Mouse (Mus musculus): ENCODE results near the gene Myocd.

Gene Myocd

DNA sequence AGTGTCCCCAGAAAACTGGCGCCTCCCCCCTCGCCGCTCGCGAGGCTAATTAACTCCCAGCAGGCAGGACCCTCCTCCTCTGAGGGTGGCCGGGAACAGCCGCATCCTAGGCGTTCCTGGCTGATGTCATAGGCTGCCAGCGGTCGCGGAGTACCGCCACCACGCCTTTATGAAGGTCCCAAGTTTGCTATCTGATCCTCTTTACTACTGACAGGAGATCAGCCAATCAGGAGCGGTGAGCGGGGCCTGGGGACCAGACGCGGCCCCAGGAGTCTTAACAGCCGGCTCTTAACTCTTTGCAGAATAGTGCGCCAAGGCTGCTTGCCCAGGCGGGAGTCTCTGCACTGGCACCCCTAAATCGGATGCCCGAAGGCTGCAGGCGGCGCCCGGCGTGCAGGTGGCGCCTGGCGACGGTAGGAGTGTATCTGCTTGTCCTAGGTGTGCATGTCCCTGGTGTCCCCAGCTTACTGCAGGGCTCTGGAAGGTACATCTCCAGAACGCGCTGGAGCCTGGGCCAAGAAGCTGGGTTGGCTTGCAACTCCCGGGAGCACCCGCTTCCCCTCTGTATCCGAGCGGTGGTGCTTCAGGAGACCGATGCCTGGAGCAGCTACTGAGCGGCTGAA is at the start of gene Myocd:
TSS of gene Myocd (minus strand) at position 139 of the 623 bp plus-strand sequence.
- no peak for DNase-seq (ENCODE audit: low spot score in 2 of 2)

DNA sequence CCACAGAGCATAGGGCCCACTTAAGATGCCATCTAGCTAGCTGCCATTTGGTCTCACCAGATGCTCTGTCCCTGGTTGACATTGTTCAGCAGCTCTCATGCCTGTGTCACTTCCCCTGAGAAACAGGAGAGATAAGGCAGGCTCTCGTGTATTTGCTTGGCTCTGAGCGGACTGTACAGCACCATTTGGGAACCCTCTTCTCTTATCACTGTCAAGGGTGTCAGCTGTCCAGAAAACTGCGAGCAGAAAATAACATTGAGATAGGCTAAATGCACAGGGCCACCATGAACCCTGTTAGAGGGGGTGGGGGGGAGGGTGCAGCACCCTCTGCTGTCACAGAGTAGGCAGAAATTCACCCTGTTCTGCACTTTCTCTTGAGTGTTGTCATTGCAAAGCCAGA is 34.0 kb upstream of the Myocd start:
- no peak for DNase-seq (ENCODE audit: low spot score in 2 of 2)

DNA sequence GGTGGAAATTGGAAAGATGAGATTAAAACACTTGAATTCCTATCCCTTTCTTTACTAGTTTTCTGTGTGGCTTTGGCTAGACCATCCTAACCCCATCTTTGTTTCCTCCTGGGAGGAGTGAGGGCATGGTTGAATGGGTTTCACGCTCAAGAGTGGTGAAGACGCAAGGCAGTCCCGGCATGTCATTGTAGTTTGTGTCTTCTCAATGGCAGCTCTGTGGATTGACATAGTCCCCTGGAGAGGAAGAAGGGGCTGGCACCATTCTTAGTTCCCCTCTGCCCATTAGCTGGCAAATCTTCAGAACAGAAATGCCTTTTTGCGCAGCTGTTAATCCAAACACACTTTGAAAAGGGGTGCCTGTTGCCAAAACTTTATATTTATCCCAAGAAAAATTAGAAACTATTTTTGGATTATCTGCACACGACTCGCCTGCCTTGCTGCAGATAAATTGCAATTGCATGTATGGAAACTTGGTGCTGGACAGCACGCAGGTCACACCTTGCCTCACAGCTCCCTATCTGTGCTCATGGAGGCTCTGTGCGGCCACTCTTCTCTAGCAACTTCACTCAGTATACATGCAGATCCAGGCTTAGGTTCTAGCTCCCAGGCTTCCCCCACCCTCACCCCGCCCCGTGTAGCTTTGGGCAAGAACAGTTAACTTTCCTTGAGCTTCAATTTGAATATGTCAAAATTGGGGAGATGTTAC is 24.5 kb upstream of the Myocd start:
- no peak for DNase-seq (ENCODE audit: low spot score in 2 of 2)

DNA sequence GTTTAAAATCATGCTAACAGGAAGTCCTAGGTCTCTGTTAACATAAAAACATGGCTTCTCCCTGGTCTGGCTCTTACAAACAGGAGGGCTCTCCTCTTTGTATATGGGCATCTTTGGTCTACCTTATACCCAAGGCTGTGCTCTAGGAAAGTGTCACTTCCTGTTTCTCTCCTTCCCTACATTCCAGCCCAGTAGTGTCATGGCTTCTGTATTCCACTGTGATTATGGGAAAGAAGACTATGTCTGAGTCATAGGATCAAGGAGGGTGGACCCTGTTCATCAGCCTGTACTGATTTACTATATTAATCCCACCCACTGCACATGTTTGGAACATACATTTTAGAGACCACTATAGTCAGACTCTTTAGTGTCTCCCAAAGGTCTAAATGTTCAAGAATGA is 23.2 kb upstream of the Myocd start:
- DNase-seq (ENCODE audit: low spot score in 2 of 2): no peak

GRCm38 (mm10) chr11:65287706-65288105 is 17.9 kb upstream of the Myocd start:
- no peak for DNase-seq (ENCODE audit: low spot score in 2 of 2)

GRCm38 (mm10) chr11:65286211-65286610 is 16.4 kb upstream of the Myocd start:
- no peak for DNase-seq (ENCODE audit: low spot score in 2 of 2)

- no peak for DNase-seq (ENCODE audit: low spot score in 2 of 2)
Observed at GRCm38 (mm10) chr11:65275441-65275840, 5.7 kb upstream of the Myocd start.

DNA sequence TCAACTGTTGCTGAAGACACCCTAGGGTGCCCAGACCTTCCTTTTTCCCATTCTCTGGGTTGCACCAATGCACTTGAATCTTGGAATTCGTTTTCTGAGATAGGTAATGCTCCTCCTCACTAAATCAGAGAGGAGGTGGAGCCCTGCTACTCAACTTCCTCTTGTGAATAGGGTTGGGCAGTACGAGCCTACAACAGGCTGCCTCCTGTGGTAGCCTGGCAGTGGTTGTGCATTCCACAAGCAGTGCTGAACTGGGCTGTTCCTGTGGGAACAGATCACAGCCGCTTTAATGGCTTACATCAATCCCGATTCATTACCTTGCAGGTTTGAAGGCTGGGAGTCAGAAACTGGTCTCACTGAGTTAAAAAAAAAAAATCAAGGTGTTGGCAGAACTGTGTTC is 1.2 kb upstream of the Myocd start:
- no peak for DNase-seq (ENCODE audit: low spot score in 2 of 2)

- no peak for DNase-seq (ENCODE audit: low spot score in 2 of 2)
Observed at GRCm38 (mm10) chr11:65268310-65268709, 1.5 kb downstream of the Myocd start.

DNA sequence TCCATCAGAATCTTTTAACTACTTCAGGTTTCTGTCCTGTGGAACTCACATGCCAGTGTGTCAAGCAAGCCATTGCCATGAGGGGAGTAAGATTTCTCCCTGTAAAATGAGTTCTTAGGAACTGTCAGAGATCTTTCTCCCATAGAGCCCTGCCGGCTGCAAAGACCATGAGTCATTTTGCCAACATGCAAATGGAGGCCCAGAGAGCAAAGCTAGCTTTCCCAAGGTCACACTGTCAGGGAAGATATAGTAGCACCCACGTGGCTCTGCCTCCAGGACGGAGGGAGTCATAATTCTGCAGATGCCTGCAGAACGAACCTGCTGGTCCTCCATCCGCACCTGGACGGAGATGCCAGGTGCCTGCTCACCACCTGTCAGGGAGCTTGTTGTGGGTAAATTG is 6.3 kb downstream of the Myocd start:
- no peak for DNase-seq (ENCODE audit: low spot score in 2 of 2)

GRCm38 (mm10) chr11:65258997-65259396 is 10.8 kb downstream of the Myocd start:
- DNase-seq (ENCODE audit: low spot score in 2 of 2): no peak

DNA sequence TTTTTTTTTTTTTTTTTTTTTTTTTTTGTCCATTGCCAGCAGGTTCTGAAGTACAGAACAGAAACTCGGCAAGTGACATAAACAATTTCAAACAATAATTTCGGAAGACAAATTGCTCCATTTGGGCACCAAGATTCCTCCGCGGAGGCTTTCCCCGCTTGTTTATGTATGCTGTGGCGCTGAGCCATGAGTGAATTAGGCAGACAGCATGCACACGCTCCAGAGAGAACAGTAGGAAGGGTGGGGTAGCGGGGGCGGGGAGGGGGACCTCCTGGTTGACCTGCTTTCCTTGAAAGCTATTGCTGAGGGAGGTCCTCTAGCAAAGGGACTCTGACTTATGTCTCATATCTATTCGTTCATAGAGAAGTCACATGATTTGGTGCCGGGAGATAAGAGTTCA is 13.6 kb downstream of the Myocd start:
- no peak for DNase-seq (ENCODE audit: low spot score in 2 of 2)

DNA sequence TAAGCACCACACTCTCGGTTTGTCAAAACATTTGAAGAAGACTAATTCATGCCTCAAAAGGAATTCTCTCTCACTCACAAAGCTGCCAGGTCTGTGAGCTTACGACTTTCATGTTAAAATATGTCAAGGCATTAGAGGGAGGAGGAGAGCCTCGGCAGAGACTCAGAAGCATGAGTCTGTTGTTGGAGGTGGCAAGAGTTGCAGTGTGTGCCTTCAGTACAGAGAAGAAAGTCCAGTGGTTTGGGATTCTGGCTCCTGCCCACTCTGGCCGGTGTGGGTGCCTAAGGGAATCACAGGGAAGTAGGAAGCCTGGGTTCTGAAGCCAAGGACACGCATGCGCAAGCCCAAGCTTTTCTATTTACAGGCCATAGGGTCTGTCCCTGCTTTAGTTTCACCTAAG is 14.2 kb downstream of the Myocd start:
- no peak for DNase-seq (ENCODE audit: low spot score in 2 of 2)

- DNase-seq (ENCODE audit: low spot score in 2 of 2): no peak
Observed at GRCm38 (mm10) chr11:65250366-65250765, 19.4 kb downstream of the Myocd start.

GRCm38 (mm10) chr11:65246301-65247054 is 23.3 kb downstream of the Myocd start:
- DNase-seq (ENCODE audit: low spot score in 2 of 2): no peak

- DNase-seq (ENCODE audit: low spot score in 2 of 2): no peak
Observed at GRCm38 (mm10) chr11:65243593-65243992, 26.2 kb downstream of the Myocd start.

GRCm38 (mm10) chr11:65240521-65240920 is 29.3 kb downstream of the Myocd start:
- DNase-seq (ENCODE audit: low spot score in 2 of 2): no peak

GRCm38 (mm10) chr11:65237896-65238295 is 31.9 kb downstream of the Myocd start:
- no peak for DNase-seq (ENCODE audit: low spot score in 2 of 2)

DNA sequence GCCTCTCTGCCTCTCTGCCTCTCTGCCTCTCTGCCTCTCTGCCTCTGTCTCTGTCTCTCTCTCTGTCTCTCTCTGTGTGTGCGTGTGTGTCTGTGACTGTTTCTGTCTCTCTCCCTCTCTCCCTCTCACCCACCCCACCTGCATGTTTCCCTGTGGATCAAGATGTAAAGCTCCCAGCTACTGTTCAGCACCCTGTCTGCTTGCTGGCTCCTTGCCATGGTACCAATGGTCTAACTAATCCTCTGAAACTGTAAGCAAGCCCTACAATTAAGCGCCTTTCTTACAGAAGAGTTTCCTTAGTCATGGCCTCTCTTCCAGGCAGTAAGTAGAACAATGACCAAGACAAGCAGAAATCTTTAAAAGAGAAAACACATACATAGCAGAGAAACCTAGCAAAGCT is 32.9 kb downstream of the Myocd start:
- no peak for DNase-seq (ENCODE audit: low spot score in 2 of 2)

- DNase-seq (ENCODE audit: low spot score in 2 of 2): no peak
Observed at GRCm38 (mm10) chr11:65235374-65235773, 34.4 kb downstream of the Myocd start.

GRCm38 (mm10) chr11:65231771-65232170 is 38.0 kb downstream of the Myocd start:
- DNase-seq (ENCODE audit: low spot score in 2 of 2): no peak

DNA sequence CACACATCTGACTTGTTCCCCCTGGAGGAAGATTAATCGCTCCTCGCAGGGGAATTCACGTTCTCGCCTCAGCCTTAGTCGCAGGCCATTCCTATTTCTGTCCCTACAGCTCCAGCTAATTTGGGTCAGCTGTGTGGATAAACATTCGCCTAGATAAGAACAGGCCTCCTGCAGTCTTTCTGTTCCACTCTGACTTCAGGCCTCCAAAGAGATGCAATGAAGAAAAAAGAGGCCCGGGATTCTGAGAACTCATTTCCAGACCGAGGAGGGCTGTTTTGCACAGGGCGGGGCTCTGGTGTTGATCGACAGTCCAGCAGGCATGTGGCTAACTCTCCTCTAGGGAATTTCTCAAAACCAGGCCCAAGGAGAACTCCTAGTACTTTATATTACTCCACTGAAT is 43.0 kb downstream of the Myocd start:
- no peak for DNase-seq (ENCODE audit: low spot score in 2 of 2)
